Mouse (Mus musculus): ENCODE data around the gene Tjp2.

- TF ChIP-seq POLR2A (IDR thresholded peaks at IDR 0.05; ENCODE audit: extremely low read depth, insufficient read depth, low read length) (no peak), CTCF (IDR thresholded peaks at IDR 0.05; ENCODE audit: low read depth, low read length) (no peak)
Observed at GRCm38 (mm10) chr19:24241799-24242546, 17.1 kb upstream of the Tjp2 start.

Measured in liver, adult 2 months (tissue).